Mouse (Mus musculus): ENCODE measurements around the gene Cgn.

- TF ChIP-seq CTCF (IDR thresholded peaks at IDR 0.05; ENCODE audit: low read depth) (no peak), EP300 (IDR thresholded peaks at IDR 0.05; ENCODE audit: low read depth) (no peak)
Observed at GRCm38 (mm10) chr3:94835396-94835795, 49.1 kb upstream of the Cgn start.
